Mouse (Mus musculus) olfactory bulb, adult 2 months (tissue): Measurements from ENCODE around the gene Ppp2r5d. TPM values are rescaled to one million over a fixed set of nuclear protein-coding genes. Genes with fewer than 3 reads are reported as not detected.

Source experiments
- H3K27ac ChIP-seq: fragments of 200-500 bp; 2 replicates; pipeline ENCODE4 v1.5.1; 2012; ENCODE audit warnings: low read depth, low read length; ENCODE audit not compliant: insufficient read depth
- H3K4me1 ChIP-seq: fragments of 200-500 bp; 2 replicates; pipeline ENCODE4 v1.6.1; 2012; ENCODE audit warnings: low read length; ENCODE audit not compliant: control insufficient read depth, insufficient read depth
- H3K4me3 ChIP-seq: fragments of 200-500 bp; 2 replicates; pipeline ENCODE4 v1.5.1; 2012; ENCODE audit warnings: mild to moderate bottlenecking, low read depth, low read length, moderate library complexity; ENCODE audit not compliant: insufficient read depth
- CTCF ChIP-seq: fragments of 200-500 bp; IDR thresholded peaks from 2 replicates; pipeline ENCODE4 v1.5.1; 2012; ENCODE audit warnings: low read depth, mild to moderate bottlenecking, low read length, moderate library complexity; ENCODE audit not compliant: insufficient read depth
- POLR2A ChIP-seq: fragments of 200-500 bp; IDR thresholded peaks from 2 replicates; pipeline ENCODE4 v1.6.1; 2012; ENCODE audit warnings: mild to moderate bottlenecking, low read depth, low read length, moderate library complexity; ENCODE audit not compliant: insufficient read depth
- WGBS: fragments of 180-500 bp; shearing (Covaris S2); methylation state at CpG from one replicate; pipeline ENCODE4 v1.1.7; 2018; 5-methylcytosine and 5-hydroxymethylcytosine counted together
- polyA plus RNA-seq: library from polyadenylated mRNA; stranded (reverse); fragments of >200 nt; gene quantifications from 2 replicates; pipeline ENCODE4 v1.2.4, GENCODE M21; 2012; ENCODE audit warnings: low replicate concordance; ENCODE audit not compliant: missing spikeins, insufficient read depth, insufficient read length

Ppp2r5d gene
- polyA plus RNA-seq: 293 TPM in 1 of 2 replicates, not detected in the other

DNA sequence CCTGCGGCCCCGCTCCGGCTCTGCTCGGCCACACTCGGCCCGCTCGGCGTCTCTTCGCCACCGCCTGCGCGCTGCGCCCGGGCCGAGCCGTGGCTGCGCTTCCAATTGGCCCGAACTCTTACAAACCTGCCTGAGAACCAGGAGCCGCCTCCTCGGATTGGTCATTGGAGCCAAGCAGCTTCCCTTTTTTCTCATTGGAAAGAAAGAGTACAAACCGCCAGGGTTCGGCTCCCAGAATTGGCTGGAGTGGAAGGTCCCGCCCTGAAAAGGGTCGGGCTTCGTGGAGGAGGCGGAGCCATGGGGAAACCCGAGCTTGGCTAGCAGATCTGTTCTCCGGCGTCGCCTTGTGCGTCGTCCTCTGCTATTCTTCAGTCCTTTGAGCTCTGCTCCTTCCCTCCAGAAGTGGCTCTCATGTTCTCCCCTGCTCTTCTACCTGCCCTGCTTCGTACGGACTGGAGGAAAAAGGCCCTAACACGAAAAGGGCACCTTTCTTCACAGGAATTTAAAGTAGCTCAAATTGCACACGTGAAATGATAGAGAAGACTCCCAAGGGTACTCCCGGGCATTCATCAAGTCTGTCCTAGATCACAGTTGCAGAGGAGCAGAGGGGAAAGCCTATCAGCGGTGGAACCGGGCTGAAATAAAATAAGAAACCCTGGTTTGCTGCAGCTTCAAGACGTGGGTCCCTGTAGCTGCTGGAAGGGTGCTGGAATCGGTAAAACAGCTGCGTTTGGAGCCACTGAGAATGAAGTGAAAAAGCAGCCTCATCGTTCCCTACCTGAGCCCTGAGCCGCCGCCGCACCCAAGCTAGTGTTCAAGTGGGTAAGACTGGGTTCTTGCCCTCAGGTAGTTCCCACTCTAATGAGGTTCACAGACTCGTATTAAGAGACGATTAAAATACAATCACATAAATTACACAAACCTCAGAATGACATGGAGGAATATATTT is at the start of gene Ppp2r5d:
TSS of gene Ppp2r5d (minus strand) at position 225 of the 949 bp plus-strand sequence.
- 1% methylated on average over 48 of the region's 48 CpGs for WGBS
- peak within 1 kb of the TSS; percentile 70 for H3K27ac ChIP-seq
- peaks cover 31% of the 10 kb centered on the region for H3K4me1 ChIP-seq
- H3K4me3 ChIP-seq: peak within 1 kb of the TSS; percentile 93
- no peak for TF ChIP-seq CTCF
- peak; percentile 93 for TF ChIP-seq POLR2A

- Histone ChIP-seq H3K27ac (peak within 1 kb of the TSS; percentile 55), H3K4me1 (peaks cover 9% of the 10 kb centered on the region; the same call in 1 of the 2 replicates), H3K4me3 (peak within 1 kb of the TSS; percentile 91)
- under 1% methylated on average over 58 of the region's 58 CpGs for WGBS
- TF ChIP-seq CTCF (no peak), POLR2A (peak; percentile 92)
Measured at GRCm38 (mm10) chr17:46751794-46752556, 47.1 kb upstream of the Ppp2r5d start, which contains the start of gene Cnpy3. TSS of gene Cnpy3 (minus strand) at chr17:46752214.

DNA sequence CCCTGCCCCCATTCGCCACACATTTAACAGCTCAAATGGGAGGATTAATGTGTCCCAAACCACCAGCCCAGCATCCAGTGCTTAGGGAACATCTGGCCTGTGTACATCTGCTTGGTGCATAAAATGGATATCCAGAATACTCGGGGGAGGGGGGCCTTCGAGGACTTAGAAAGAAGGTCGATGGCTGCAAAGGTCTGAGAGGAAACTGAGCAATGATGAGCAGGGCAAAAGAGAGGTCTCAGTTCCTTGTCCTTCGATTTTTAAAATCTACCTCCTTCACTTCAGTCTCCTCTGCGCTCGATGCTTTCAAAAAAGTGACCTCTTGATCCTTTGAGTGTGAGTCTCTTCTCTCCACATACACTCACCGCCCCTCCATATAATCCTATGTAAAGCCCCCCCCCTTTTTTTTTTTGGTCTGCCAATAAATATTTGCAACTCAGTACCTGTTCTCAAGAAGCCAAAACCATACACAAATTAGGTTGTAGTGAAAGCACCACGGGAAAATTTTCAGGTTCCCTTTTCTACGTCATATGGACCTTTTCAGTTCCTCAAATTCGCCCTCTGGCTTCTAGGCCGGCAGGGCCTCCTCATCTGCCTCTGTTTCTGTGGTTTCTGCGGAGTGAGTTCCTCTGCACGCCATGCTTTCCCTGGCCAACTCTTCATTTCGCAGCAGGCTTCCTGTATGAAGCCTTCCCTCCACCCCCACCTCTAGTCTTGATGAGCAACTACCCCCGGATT is 46.3 kb upstream of the Ppp2r5d start:
- H3K4me1 ChIP-seq: peaks cover 9% of the 10 kb centered on the region; the same call in 1 of the 2 replicates
- WGBS: 22% methylated on average over 16 of the region's 16 CpGs
- TF ChIP-seq CTCF (no peak), POLR2A (no peak)
- peak overlapping the region; percentile 91 for H3K4me3 ChIP-seq
- H3K27ac ChIP-seq: peak overlapping the region; percentile 55

DNA sequence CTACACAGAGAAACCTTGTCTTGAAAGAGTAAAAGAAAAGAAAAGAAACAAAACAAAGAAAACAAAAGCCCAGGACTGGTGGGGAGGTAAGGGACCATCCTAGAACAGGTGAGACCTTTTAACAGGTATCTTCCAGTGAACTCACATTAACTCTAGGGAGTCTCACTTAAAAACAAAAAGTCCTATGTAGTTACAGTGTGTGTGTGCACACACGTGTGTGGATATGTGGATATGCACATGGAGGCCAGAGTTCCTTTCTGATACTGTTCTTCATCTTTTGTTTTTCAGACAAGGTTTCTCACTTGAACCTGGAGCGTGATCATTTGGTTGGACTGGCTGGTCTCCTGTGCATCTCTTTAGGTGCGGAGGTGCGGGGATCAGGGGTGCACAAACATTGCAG is 45.7 kb upstream of the Ppp2r5d start:
- H3K4me1 ChIP-seq: peaks cover 9% of the 10 kb centered on the region; the same call in 1 of the 2 replicates
- no peak overlapping the region for H3K27ac ChIP-seq
- WGBS: 89% methylated on average over 4 of the region's 4 CpGs
- TF ChIP-seq POLR2A (no peak), CTCF (no peak)
- no peak overlapping the region; the same call in 1 of the 2 replicates for H3K4me3 ChIP-seq

DNA sequence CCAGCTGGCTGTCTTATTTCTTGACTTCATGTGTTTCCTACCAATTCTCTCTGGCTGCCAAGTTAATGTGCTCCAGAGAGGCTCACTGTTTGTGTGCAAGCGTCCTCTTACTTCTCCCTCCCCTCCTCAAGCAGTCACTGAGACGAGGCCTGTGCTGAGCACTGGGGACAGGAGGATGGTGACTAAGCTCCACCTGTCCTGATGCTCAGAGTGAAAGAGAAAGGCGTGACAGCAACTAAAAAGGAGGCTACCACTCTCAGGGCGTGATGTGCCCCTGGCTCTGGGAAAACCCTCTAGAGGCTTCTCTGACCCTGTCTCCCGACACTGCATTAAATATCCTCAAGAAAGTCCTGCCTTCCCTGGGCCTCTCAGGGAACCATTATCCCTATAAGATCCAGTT is 44.4 kb upstream of the Ppp2r5d start:
- peaks cover 9% of the 10 kb centered on the region; the same call in 1 of the 2 replicates for H3K4me1 ChIP-seq
- TF ChIP-seq POLR2A (no peak), CTCF (no peak)
- no peak overlapping the region for H3K4me3 ChIP-seq
- WGBS: 82% methylated on average over 5 of the region's 5 CpGs
- no peak overlapping the region for H3K27ac ChIP-seq

- peaks cover 9% of the 10 kb centered on the region; the same call in 1 of the 2 replicates for H3K4me1 ChIP-seq
- H3K27ac ChIP-seq: no peak overlapping the region
- no peak overlapping the region for H3K4me3 ChIP-seq
- TF ChIP-seq CTCF (no peak), POLR2A (no peak)
- WGBS: 95% methylated on average over 2 of the region's 2 CpGs
Measured at GRCm38 (mm10) chr17:46747806-46748205, 42.9 kb upstream of the Ppp2r5d start.

- 78% methylated on average over 8 of the region's 8 CpGs for whole genome bisulfite sequencing
- H3K27ac ChIP-seq: no peak overlapping the region
- peaks cover 9% of the 10 kb centered on the region; the same call in 1 of the 2 replicates for H3K4me1 ChIP-seq
Measured at GRCm38 (mm10) chr17:46747234-46747633, 42.3 kb upstream of the Ppp2r5d start.

GRCm38 (mm10) chr17:46745506-46745905 is 40.6 kb upstream of the Ppp2r5d start:
- TF ChIP-seq POLR2A (no peak), CTCF (no peak)
- WGBS: 90% methylated on average over 2 of the region's 2 CpGs
- H3K4me3 ChIP-seq: no peak overlapping the region
- H3K4me1 ChIP-seq: peaks cover 4% of the 10 kb centered on the region; the same call in 1 of the 2 replicates
- H3K27ac ChIP-seq: no peak overlapping the region

More at GRCm38 (mm10) chr17:46747234-46747633, 42.3 kb upstream of the Ppp2r5d start:
- TF ChIP-seq POLR2A (no peak), CTCF (no peak)
- no peak overlapping the region for H3K4me3 ChIP-seq
